Mouse (Mus musculus) urinary bladder, postnatal 25 days (tissue): ENCODE data around the gene Gm43191.
"Not testable (repeated sequence)": the region's sequence is repeated elsewhere in the genome, so short reads cannot be mapped to it uniquely, and the experiment has no call there.

Experiments used
- DNase-seq: peaks from one replicate; pipeline ENCODE4 v3.0.0; 2022; ENCODE audit warnings: low spot score

Gm43191 gene

GRCm38 (mm10) chr3:116661870-116662414 is 19.1 kb downstream of the Gm43191 start:
- no peak for DNase-seq

GRCm38 (mm10) chr3:116661288-116661869 is 19.7 kb downstream of the Gm43191 start:
- DNase-seq: no peak

- DNase-seq: no peak
These were observed 21.1 kb downstream of the Gm43191 start for GRCm38 (mm10) chr3:116659856-116660430.

- DNase-seq: no peak
These were observed 22.0 kb downstream of the Gm43191 start for GRCm38 (mm10) chr3:116658928-116659565.

GRCm38 (mm10) chr3:116656184-116656965 is 24.7 kb downstream of the Gm43191 start:
- DNase-seq: no peak

- DNase-seq: not testable (repeated sequence)
These were observed 27.0 kb downstream of the Gm43191 start for GRCm38 (mm10) chr3:116654051-116654450.

- DNase-seq: no peak
These were observed 27.6 kb downstream of the Gm43191 start for GRCm38 (mm10) chr3:116653278-116653945.

- no peak for DNase-seq
These were observed 29.0 kb downstream of the Gm43191 start for GRCm38 (mm10) chr3:116652033-116652446.

- no peak for DNase-seq
These were observed 30.4 kb downstream of the Gm43191 start for GRCm38 (mm10) chr3:116650698-116651097.

GRCm38 (mm10) chr3:116648805-116649204 is 32.3 kb downstream of the Gm43191 start:
- no peak for DNase-seq

GRCm38 (mm10) chr3:116646387-116646786 is 34.7 kb downstream of the Gm43191 start:
- DNase-seq: no peak

GRCm38 (mm10) chr3:116642373-116642772 is 38.7 kb downstream of the Gm43191 start:
- no peak for DNase-seq

GRCm38 (mm10) chr3:116641811-116642371 is 39.2 kb downstream of the Gm43191 start:
- no peak for DNase-seq

GRCm38 (mm10) chr3:116640024-116640423 is 41.0 kb downstream of the Gm43191 start:
- DNase-seq: no peak

- no peak for DNase-seq
These were observed 42.5 kb downstream of the Gm43191 start for GRCm38 (mm10) chr3:116638572-116638971.

GRCm38 (mm10) chr3:116637693-116638476 is 43.2 kb downstream of the Gm43191 start:
- DNase-seq: no peak

- no peak for DNase-seq
These were observed 45.3 kb downstream of the Gm43191 start for GRCm38 (mm10) chr3:116635799-116636198.

- no peak for DNase-seq
These were observed 46.2 kb downstream of the Gm43191 start for GRCm38 (mm10) chr3:116634853-116635252.

GRCm38 (mm10) chr3:116634091-116634490 is 47.0 kb downstream of the Gm43191 start:
- no peak for DNase-seq

GRCm38 (mm10) chr3:116632971-116633370 is 48.1 kb downstream of the Gm43191 start:
- no peak for DNase-seq

GRCm38 (mm10) chr3:116631459-116631858 is 49.6 kb downstream of the Gm43191 start:
- no peak for DNase-seq
